Mouse (Mus musculus) MEL (cell line): ENCODE data around the gene Gm10663. TPM values are rescaled to one million over a fixed set of nuclear protein-coding genes. Genes with fewer than 3 reads are reported as not detected.

Source experiments
- DNase-seq: peaks from one replicate; pipeline ENCODE4 v3.0.0; 2011; ENCODE audit warnings: low read depth, low spot score
- H3K27ac ChIP-seq: 2 replicates; pipeline ENCODE4 v1.5.1; 2012; ENCODE audit warnings: low read depth, mild to moderate bottlenecking, control low read depth, low read length, moderate library complexity; ENCODE audit not compliant: control insufficient read depth
- H3K27me3 ChIP-seq, 2 experiments: fragments of 150-350 bp in 1 of 2; sonication (generic) in 1 of 2; 2 replicates each; pipeline ENCODE4 v1.6.1; 2012; ENCODE audit warnings: low read length in 2 of 2, mild to moderate bottlenecking in 2 of 2, improper control_type of control experiment in 1 of 2, moderate library complexity in 1 of 2; ENCODE audit not compliant: insufficient read depth in 2 of 2, control insufficient read depth in 1 of 2
- H3K36me3 ChIP-seq, 2 experiments: 2 replicates each; pipeline ENCODE4 v1.6.1; 2012 to 2014; ENCODE audit warnings: low read length in 2 of 2, improper control_type of control experiment in 1 of 2, inconsistent platforms in 1 of 2, mild to moderate bottlenecking in 1 of 2; ENCODE audit not compliant: insufficient read depth in 2 of 2, control insufficient read depth in 1 of 2
- H3K4me1 ChIP-seq, 2 experiments: fragments of 150-350 bp in 1 of 2; sonication (generic) in 1 of 2; 2 replicates each; pipeline ENCODE4 v1.6.1; 2012; ENCODE audit warnings: low read length in 2 of 2, improper control_type of control experiment in 1 of 2, mild to moderate bottlenecking in 1 of 2; ENCODE audit not compliant: insufficient read depth in 2 of 2, control insufficient read depth in 1 of 2
- H3K4me3 ChIP-seq, 2 experiments: fragments of 150-350 bp in 1 of 2; sonication (generic) in 1 of 2; 2 replicates each; pipeline ENCODE4 v1.5.1; 2012; ENCODE audit warnings: low read depth in 2 of 2, low read length in 2 of 2, mild to moderate bottlenecking in 2 of 2, moderate library complexity in 2 of 2, control low read depth in 1 of 2, improper control_type of control experiment in 1 of 2; ENCODE audit not compliant: control insufficient read depth in 1 of 2, insufficient read depth in 1 of 2
- H3K79me2 ChIP-seq: 2 replicates; pipeline ENCODE4 v1.6.1; 2012; ENCODE audit warnings: mild to moderate bottlenecking, low read length, moderate library complexity; ENCODE audit not compliant: control insufficient read depth, poor library complexity, insufficient read depth
- H3K9ac ChIP-seq: 2 replicates; pipeline ENCODE4 v1.6.1; 2012; ENCODE audit warnings: low read depth, mild to moderate bottlenecking, control low read depth, low read length, moderate library complexity; ENCODE audit not compliant: control insufficient read depth, poor library complexity, severe bottlenecking
- H3K9me3 ChIP-seq: fragments of 150-350 bp; sonication (generic); replicated peaks from 2 replicates; pipeline ENCODE4 v1.6.1; 2012; ENCODE audit warnings: mild to moderate bottlenecking, low read length, improper control_type of control experiment, moderate library complexity; ENCODE audit not compliant: insufficient read depth
- CHD1 ChIP-seq: IDR thresholded peaks from 2 replicates; pipeline ENCODE4 v1.6.1; 2012; ENCODE audit warnings: low read depth, mild to moderate bottlenecking, inconsistent platforms, low read length, improper control_type of control experiment
- CTCF ChIP-seq, 3 experiments: IDR thresholded peaks in 2 of 3; conservative IDR thresholded peaks in 1 of 3; 2 replicates each; pipeline ENCODE4 v1.5.1; 2011 to 2012; ENCODE audit warnings: low read length in 3 of 3, low read depth in 2 of 3, mild to moderate bottlenecking in 2 of 3, improper control_type of control experiment in 1 of 3, inconsistent platforms in 1 of 3, mixed read lengths in 1 of 3, moderate library complexity in 1 of 3; ENCODE audit not compliant: control insufficient read depth in 1 of 3, insufficient read depth in 1 of 3, poor library complexity in 1 of 3, severe bottlenecking in 1 of 3
- ELF1 ChIP-seq: IDR thresholded peaks from 2 replicates; pipeline ENCODE4 v1.6.1; 2014; ENCODE audit warnings: low read depth, mild to moderate bottlenecking, inconsistent platforms, low read length, improper control_type of control experiment, moderate library complexity
- EP300 ChIP-seq, 2 experiments: IDR thresholded peaks; 2 replicates each; pipeline ENCODE4 v1.6.1; 2011; ENCODE audit warnings: improper control_type of control experiment in 2 of 2, low read length in 2 of 2, low read depth in 1 of 2, mild to moderate bottlenecking in 1 of 2
- GABPA ChIP-seq: IDR thresholded peaks from 2 replicates; pipeline ENCODE4 v1.6.1; 2012; ENCODE audit warnings: low read depth, mild to moderate bottlenecking, inconsistent platforms, low read length, improper control_type of control experiment, moderate library complexity
- GATA1 ChIP-seq: IDR thresholded peaks from 2 replicates; pipeline ENCODE4 v1.6.1; 2011; ENCODE audit warnings: low read depth, low read length, improper control_type of control experiment
- JUND ChIP-seq: IDR thresholded peaks from 2 replicates; pipeline ENCODE4 v1.6.1; 2011; ENCODE audit warnings: low read depth, mild to moderate bottlenecking, improper control_type of control experiment, low read length
- MAZ ChIP-seq: IDR thresholded peaks from 2 replicates; pipeline ENCODE4 v1.6.1; 2012; ENCODE audit warnings: low read depth, mild to moderate bottlenecking, inconsistent platforms, low read length, improper control_type of control experiment
- MEF2A ChIP-seq: IDR thresholded peaks from 2 replicates; pipeline ENCODE4 v1.6.1; 2014; ENCODE audit warnings: low read depth, mild to moderate bottlenecking, inconsistent platforms, low read length, improper control_type of control experiment; ENCODE audit not compliant: poor library complexity, insufficient replicate concordance, severe bottlenecking; ENCODE audit errors: extremely low read depth
- MXI1 ChIP-seq: IDR thresholded peaks from 2 replicates; pipeline ENCODE4 v1.6.1; 2011; ENCODE audit warnings: mild to moderate bottlenecking, low read depth, low read length, improper control_type of control experiment
- NRF1 ChIP-seq: IDR thresholded peaks from 2 replicates; pipeline ENCODE4 v1.6.1; 2014; ENCODE audit warnings: low read depth, mild to moderate bottlenecking, inconsistent platforms, low read length, improper control_type of control experiment, moderate library complexity; ENCODE audit not compliant: poor library complexity, insufficient read depth, severe bottlenecking
- POLR2AphosphoS2 ChIP-seq: IDR thresholded peaks from 2 replicates; pipeline ENCODE4 v1.6.1; 2011; ENCODE audit warnings: low read length, improper control_type of control experiment
- RAD21 ChIP-seq: IDR thresholded peaks from 2 replicates; pipeline ENCODE4 v1.6.1; 2011; ENCODE audit warnings: mild to moderate bottlenecking, low read depth, low read length, improper control_type of control experiment
- RCOR1 ChIP-seq: IDR thresholded peaks from 2 replicates; pipeline ENCODE4 v1.6.1; 2012; ENCODE audit warnings: low read depth, mild to moderate bottlenecking, inconsistent platforms, low read length, improper control_type of control experiment
- TAL1 ChIP-seq: IDR thresholded peaks from 2 replicates; pipeline ENCODE4 v1.6.1; 2012; ENCODE audit warnings: mild to moderate bottlenecking, inconsistent platforms, low read length, moderate library complexity, mixed read lengths
- TBP ChIP-seq: IDR thresholded peaks from 2 replicates; pipeline ENCODE4 v1.8.0; 2011; ENCODE audit warnings: low read depth, low read length, improper control_type of control experiment
- TCF12 ChIP-seq: IDR thresholded peaks from 2 replicates; pipeline ENCODE4 v1.6.1; 2014; ENCODE audit warnings: low read depth, mild to moderate bottlenecking, inconsistent platforms, low read length, improper control_type of control experiment, moderate library complexity
- ZC3H11A ChIP-seq: IDR thresholded peaks from 2 replicates; pipeline ENCODE4 v1.6.1; 2012; ENCODE audit warnings: low read depth, mild to moderate bottlenecking, inconsistent platforms, low read length, improper control_type of control experiment
- ZKSCAN1 ChIP-seq: IDR thresholded peaks from 2 replicates; pipeline ENCODE4 v1.6.1; 2012; ENCODE audit warnings: low read depth, mild to moderate bottlenecking, inconsistent platforms, low read length, improper control_type of control experiment, moderate library complexity
- polyA plus RNA-seq, 2 experiments: library from polyadenylated mRNA; stranded (reverse) in 1 of 2; unstranded in 1 of 2; fragments of >175 nt in 1 of 2; fragments of >200 nt in 1 of 2; gene quantifications; 2 replicates each; pipeline versions ENCODE4 v1.2.1 to v1.2.4; 2012; ENCODE audit warnings: low replicate concordance in 2 of 2, low read depth in 1 of 2; ENCODE audit not compliant: insufficient read length in 2 of 2, insufficient read depth in 1 of 2, missing spikeins in 1 of 2
- total RNA-seq: library from RNA; depleted of rRNA; stranded (reverse); fragments of 300-350 nt; gene quantifications from 2 replicates; pipeline ENCODE4 v1.2.3, GENCODE M21; 2012; rRNA removed

Gene Gm10663
- total and polyA plus RNA-seq, 3 experiments: not detected

- Histone ChIP-seq H3K9ac (no peak overlapping the region), H3K79me2 (no peaks in the 10 kb centered on the region), H3K9me3 (no peaks in the 10 kb centered on the region), H3K27ac (no peak overlapping the region), H3K4me3 (no peak overlapping the region), H3K4me1 (no peaks in the 10 kb centered on the region), H3K27me3 (no peaks in the 10 kb centered on the region), H3K36me3 (no peaks in the 10 kb centered on the region)
- TF ChIP-seq GABPA (no peak), NRF1 (no peak), MAZ (no peak), TCF12 (no peak), RCOR1 (no peak), EP300 (IDR thresholded peaks at IDR 0.05; ENCODE audit: low read depth in 1 of 2, low read length in 2 of 2) (no peak), MEF2A (no peak), ZKSCAN1 (no peak), POLR2AphosphoS2 (no peak), MXI1 (no peak), ZC3H11A (no peak), GATA1 (no peak), TAL1 (no peak), CTCF (IDR thresholded peaks at IDR 0.05 in 2 of 3, conservative IDR thresholded peaks at IDR 0.05 in 1 of 3; ENCODE audit: control insufficient read depth in 1 of 3, insufficient read depth in 1 of 3, low read depth in 2 of 3, low read length in 3 of 3, poor library complexity in 1 of 3, severe bottlenecking in 1 of 3) (no peak), JUND (no peak), CHD1 (no peak), TBP (no peak), RAD21 (no peak), ELF1 (no peak)
- no peak for DNase-seq
Observed at GRCm38 (mm10) chr8:65126454-65126853, 51.6 kb downstream of the Gm10663 start.

Other genes with a start within 250 kb of the Gm10663 start
- gene Klhl2, start 225.0 kb upstream of the Gm10663 start, total RNA-seq: 11.1 and 12.1 TPM in 2 replicates
- gene Klhl2, start 225.0 kb upstream of the Gm10663 start, polyA plus RNA-seq: 10 to 100 TPM in 1 of 2 experiments, not detected in 1; 11.5 TPM
- gene Tmem192, start 127.8 kb upstream of the Gm10663 start, total RNA-seq: 6.3 and 7.0 TPM in 2 replicates
- 10 to 100 TPM in 1 of 2 experiments, not detected in 1; 24.9 TPM for gene Tmem192, start 127.8 kb upstream of the Gm10663 start, polyA plus RNA-seq
- not detected in 2 replicates for gene Trim75, start 87.2 kb upstream of the Gm10663 start, total RNA-seq
- gene Trim75, start 87.2 kb upstream of the Gm10663 start, polyA plus RNA-seq: not detected
- not detected in 2 replicates for gene Trim61, start 56.5 kb upstream of the Gm10663 start, total RNA-seq
- gene Trim61, start 56.5 kb upstream of the Gm10663 start, polyA plus RNA-seq: not detected
- gene Trim60, start 56.4 kb upstream of the Gm10663 start, total RNA-seq: not detected in 2 replicates
- not detected for gene Trim60, start 56.4 kb upstream of the Gm10663 start, polyA plus RNA-seq
- gene Apela, start 37.7 kb upstream of the Gm10663 start, total RNA-seq: not detected in 2 replicates
- not detected for gene Apela, start 37.7 kb upstream of the Gm10663 start, polyA plus RNA-seq
- gene BC030870, start 54.5 kb downstream of the Gm10663 start, total RNA-seq: not detected in 2 replicates
- not detected for gene BC030870, start 54.5 kb downstream of the Gm10663 start, polyA plus RNA-seq